Mouse (Mus musculus): ENCODE results near the gene Palm3. TPM values are rescaled to one million over a fixed set of nuclear protein-coding genes. Genes with fewer than 3 reads are reported as not detected.

Palm3 gene
- polyA plus RNA-seq, 1 experiment from 2014 or later, result 5.2 TPM

GRCm38 (mm10) chr8:84010625-84011611, 10.4 kb upstream of the Palm3 start:
- ATAC-seq (ENCODE audit: low read depth), result peak; percentile 50
- Histone ChIP-seq H3K4me2 (ENCODE audit: low read depth, low read length) (peak overlapping the region; percentile 97), H3K9ac (replicated peaks; ENCODE audit: low read depth, low read length) (peak overlapping the region; percentile 55), H3K27me3 (ENCODE audit: control insufficient read depth, insufficient read depth, low read length) (peaks cover 36% of the 10 kb centered on the region), H3K27ac (ENCODE audit: low read depth, low read length) (no peak overlapping the region), H3K36me3 (ENCODE audit: control insufficient read depth, insufficient read depth, low read length) (no peaks in the 10 kb centered on the region), H3K4me3 (ENCODE audit: low read depth, low read length) (peak overlapping the region; percentile 50), H3K4me1 (ENCODE audit: control insufficient read depth, insufficient read depth, low read length) (peaks cover 17% of the 10 kb centered on the region; the same call in 1 of the 2 replicates), H3K9me3 (ENCODE audit: control insufficient read depth, low read length) (no peaks in the 10 kb centered on the region)
- WGBS, result 3% methylated on average over 64 of the region's 83 CpGs

GRCm38 (mm10) chr8:84011705-84012498, 9.4 kb upstream of the Palm3 start, which contains the start of gene 2210011C24Rik:
Gene 2210011C24Rik (minus strand): TSS chr8:84012171.
- 2% methylated on average over 45 of the region's 45 CpGs for WGBS
- Histone ChIP-seq H3K27me3 (ENCODE audit: control insufficient read depth, insufficient read depth, low read length) (peaks cover 36% of the 10 kb centered on the region), H3K4me3 (ENCODE audit: low read depth, low read length) (peak within 1 kb of the TSS; percentile 50), H3K9ac (replicated peaks; ENCODE audit: low read depth, low read length) (peak within 1 kb of the TSS; percentile 55), H3K36me3 (ENCODE audit: control insufficient read depth, insufficient read depth, low read length) (no peaks in the 10 kb centered on the region), H3K4me2 (ENCODE audit: low read depth, low read length) (peak within 1 kb of the TSS; percentile 97), H3K27ac (ENCODE audit: low read depth, low read length) (no peak within 1 kb of the TSS), H3K9me3 (ENCODE audit: control insufficient read depth, low read length) (no peaks in the 10 kb centered on the region), H3K4me1 (ENCODE audit: control insufficient read depth, insufficient read depth, low read length) (peaks cover 17% of the 10 kb centered on the region; the same call in 1 of the 2 replicates)
- ATAC-seq (ENCODE audit: low read depth), result no peak

GRCm38 (mm10) chr8:84012499-84013165, 8.6 kb upstream of the Palm3 start:
- peak overlapping the region; percentile 97 for H3K4me2 ChIP-seq (ENCODE audit: low read depth, low read length)
- 6% methylated on average over 35 of the region's 35 CpGs for WGBS
- H3K4me1 ChIP-seq (ENCODE audit: control insufficient read depth, insufficient read depth, low read length), result peaks cover 17% of the 10 kb centered on the region; the same call in 1 of the 2 replicates
- no peaks in the 10 kb centered on the region for H3K36me3 ChIP-seq (ENCODE audit: control insufficient read depth, insufficient read depth, low read length)
- no peak overlapping the region for H3K9ac ChIP-seq (replicated peaks; ENCODE audit: low read depth, low read length)
- peaks cover 36% of the 10 kb centered on the region for H3K27me3 ChIP-seq (ENCODE audit: control insufficient read depth, insufficient read depth, low read length)
- no peak for ATAC-seq (ENCODE audit: low read depth)
- no peak overlapping the region for H3K27ac ChIP-seq (ENCODE audit: low read depth, low read length)
- peak overlapping the region; percentile 50; the same call in 1 of the 2 replicates for H3K4me3 ChIP-seq (ENCODE audit: low read depth, low read length)
- H3K9me3 ChIP-seq (ENCODE audit: control insufficient read depth, low read length), result no peaks in the 10 kb centered on the region

- Histone ChIP-seq H3K4me3 (ENCODE audit: low read depth, low read length) (no peak overlapping the region), H3K27me3 (ENCODE audit: control insufficient read depth, insufficient read depth, low read length) (peaks cover 27% of the 10 kb centered on the region), H3K27ac (ENCODE audit: low read depth, low read length) (no peak overlapping the region), H3K9ac (replicated peaks; ENCODE audit: low read depth, low read length) (no peak overlapping the region), H3K4me1 (ENCODE audit: control insufficient read depth, insufficient read depth, low read length) (peaks cover 15% of the 10 kb centered on the region; the same call in 1 of the 2 replicates), H3K4me2 (ENCODE audit: low read depth, low read length) (no peak overlapping the region), H3K9me3 (ENCODE audit: control insufficient read depth, low read length) (no peaks in the 10 kb centered on the region), H3K36me3 (ENCODE audit: control insufficient read depth, insufficient read depth, low read length) (no peaks in the 10 kb centered on the region)
- 96% methylated on average over 5 of the region's 5 CpGs for WGBS
- no peak for ATAC-seq (ENCODE audit: low read depth)
These were observed 5.4 kb upstream of the Palm3 start for GRCm38 (mm10) chr8:84015833-84016232.

GRCm38 (mm10) chr8:84019738-84020137, 1.5 kb upstream of the Palm3 start:
- H3K9ac ChIP-seq (replicated peaks; ENCODE audit: low read depth, low read length), result no peak overlapping the region
- no peak overlapping the region for H3K27ac ChIP-seq (ENCODE audit: low read depth, low read length)
- H3K9me3 ChIP-seq (ENCODE audit: control insufficient read depth, low read length), result no peaks in the 10 kb centered on the region
- no peak overlapping the region for H3K4me3 ChIP-seq (ENCODE audit: low read depth, low read length)
- no peaks in the 10 kb centered on the region for H3K4me1 ChIP-seq (ENCODE audit: control insufficient read depth, insufficient read depth, low read length)
- H3K27me3 ChIP-seq (ENCODE audit: control insufficient read depth, insufficient read depth, low read length), result no peaks in the 10 kb centered on the region
- WGBS, result 88% methylated on average over 9 of the region's 9 CpGs
- no peak for ATAC-seq (ENCODE audit: low read depth)
- no peak overlapping the region for H3K4me2 ChIP-seq (ENCODE audit: low read depth, low read length)
- H3K36me3 ChIP-seq (ENCODE audit: control insufficient read depth, insufficient read depth, low read length), result no peaks in the 10 kb centered on the region

- ATAC-seq (ENCODE audit: low read depth), result no peak
- Histone ChIP-seq H3K4me1 (ENCODE audit: control insufficient read depth, insufficient read depth, low read length) (peaks cover 7% of the 10 kb centered on the region; the same call in 1 of the 2 replicates), H3K27me3 (ENCODE audit: control insufficient read depth, insufficient read depth, low read length) (peaks cover 3% of the 10 kb centered on the region; the same call in 1 of the 2 replicates), H3K4me3 (ENCODE audit: low read depth, low read length) (no peak overlapping the region), H3K9ac (replicated peaks; ENCODE audit: low read depth, low read length) (no peak overlapping the region), H3K36me3 (ENCODE audit: control insufficient read depth, insufficient read depth, low read length) (no peaks in the 10 kb centered on the region), H3K9me3 (ENCODE audit: control insufficient read depth, low read length) (no peaks in the 10 kb centered on the region), H3K27ac (ENCODE audit: low read depth, low read length) (no peak overlapping the region), H3K4me2 (ENCODE audit: low read depth, low read length) (no peak overlapping the region)
- 55% methylated on average over 12 of the region's 12 CpGs for WGBS
These were observed 298 bp downstream of the Palm3 start for GRCm38 (mm10) chr8:84021569-84021968.

GRCm38 (mm10) chr8:84023085-84023484, 1.8 kb downstream of the Palm3 start:
- no peak overlapping the region for H3K4me3 ChIP-seq (ENCODE audit: low read depth, low read length)
- no peak overlapping the region for H3K9ac ChIP-seq (replicated peaks; ENCODE audit: low read depth, low read length)
- H3K27me3 ChIP-seq (ENCODE audit: control insufficient read depth, insufficient read depth, low read length), result peaks cover 3% of the 10 kb centered on the region; the same call in 1 of the 2 replicates
- no peak for ATAC-seq (ENCODE audit: low read depth)
- no peak overlapping the region for H3K27ac ChIP-seq (ENCODE audit: low read depth, low read length)
- H3K36me3 ChIP-seq (ENCODE audit: control insufficient read depth, insufficient read depth, low read length), result no peaks in the 10 kb centered on the region
- H3K9me3 ChIP-seq (ENCODE audit: control insufficient read depth, low read length), result no peaks in the 10 kb centered on the region
- peaks cover 7% of the 10 kb centered on the region; the same call in 1 of the 2 replicates for H3K4me1 ChIP-seq (ENCODE audit: control insufficient read depth, insufficient read depth, low read length)
- whole genome bisulfite sequencing, result 37% methylated on average over 5 of the region's 5 CpGs
- H3K4me2 ChIP-seq (ENCODE audit: low read depth, low read length), result no peak overlapping the region

- 73% methylated on average over 1 of the region's 1 CpGs for WGBS
- no peak overlapping the region for H3K4me2 ChIP-seq (ENCODE audit: low read depth, low read length)
- no peak overlapping the region for H3K27ac ChIP-seq (ENCODE audit: low read depth, low read length)
- no peaks in the 10 kb centered on the region for H3K9me3 ChIP-seq (ENCODE audit: control insufficient read depth, low read length)
- H3K4me3 ChIP-seq (ENCODE audit: low read depth, low read length), result no peak overlapping the region
- no peak overlapping the region for H3K9ac ChIP-seq (replicated peaks; ENCODE audit: low read depth, low read length)
- H3K36me3 ChIP-seq (ENCODE audit: control insufficient read depth, insufficient read depth, low read length), result no peaks in the 10 kb centered on the region
- peaks cover 7% of the 10 kb centered on the region; the same call in 1 of the 2 replicates for H3K4me1 ChIP-seq (ENCODE audit: control insufficient read depth, insufficient read depth, low read length)
- no peak for ATAC-seq (ENCODE audit: low read depth)
- H3K27me3 ChIP-seq (ENCODE audit: control insufficient read depth, insufficient read depth, low read length), result peaks cover 3% of the 10 kb centered on the region; the same call in 1 of the 2 replicates
These were observed 2.4 kb downstream of the Palm3 start for GRCm38 (mm10) chr8:84023631-84024030.

All from neural tube, embryonic 14.5 days (tissue).